Mouse (Mus musculus): ENCODE measurements around the gene Tango6. TPM values are rescaled to one million over a fixed set of nuclear protein-coding genes. Genes with fewer than 3 reads are reported as not detected.

Tango6 gene
- polyA plus RNA-seq, 1 experiment from 2014 or later: 7.0 TPM

GRCm38 (mm10) chr8:106829526-106830045 is 146.7 kb downstream of the Tango6 start:
- DNase-seq (ENCODE audit: low spot score, missing footprints) (no peak), ATAC-seq (ENCODE audit: low FRiP score) (no peak)
- H3K9me3 ChIP-seq (ENCODE audit: control insufficient read depth, low read length): no peaks in the 10 kb centered on the region
- no peaks in the 10 kb centered on the region; the same call in 1 of the 2 replicates for H3K36me3 ChIP-seq (ENCODE audit: control insufficient read depth, insufficient read depth, low read length)
- H3K9ac ChIP-seq (ENCODE audit: low read length): no peak overlapping the region
- H3K27ac ChIP-seq (ENCODE audit: low read depth, low read length): no peak overlapping the region
- H3K4me3 ChIP-seq (ENCODE audit: low read depth, low read length): no peak overlapping the region
- H3K4me1 ChIP-seq (ENCODE audit: control insufficient read depth, insufficient read depth, low read length): no peaks in the 10 kb centered on the region
- 91% methylated on average over 5 of the region's 5 CpGs for WGBS
- H3K4me2 ChIP-seq: no peak overlapping the region
- no peaks in the 10 kb centered on the region for H3K27me3 ChIP-seq (ENCODE audit: control insufficient read depth, insufficient read depth, low read length)

GRCm38 (mm10) chr8:106834899-106835298 is 152.0 kb downstream of the Tango6 start:
- H3K36me3 ChIP-seq (ENCODE audit: control insufficient read depth, insufficient read depth, low read length): no peaks in the 10 kb centered on the region; the same call in 1 of the 2 replicates
- DNase-seq (ENCODE audit: low spot score, missing footprints): no peak
- ATAC-seq (ENCODE audit: low FRiP score): no peak
- H3K4me2 ChIP-seq: no peak overlapping the region
- WGBS: 95% methylated on average over 1 of the region's 1 CpGs
- H3K27me3 ChIP-seq (ENCODE audit: control insufficient read depth, insufficient read depth, low read length): no peaks in the 10 kb centered on the region
- 0 out of 2 replicates have a peak, but pooled peaks cover 3% of the 10 kb centered on the region for H3K4me1 ChIP-seq (ENCODE audit: control insufficient read depth, insufficient read depth, low read length)
- H3K27ac ChIP-seq (ENCODE audit: low read depth, low read length): no peak overlapping the region
- H3K9ac ChIP-seq (ENCODE audit: low read length): no peak overlapping the region
- no peaks in the 10 kb centered on the region for H3K9me3 ChIP-seq (ENCODE audit: control insufficient read depth, low read length)
- H3K4me3 ChIP-seq (ENCODE audit: low read depth, low read length): no peak overlapping the region

GRCm38 (mm10) chr8:106836525-106836924 is 153.7 kb downstream of the Tango6 start:
- DNase-seq (ENCODE audit: low spot score, missing footprints) (no peak), ATAC-seq (ENCODE audit: low FRiP score) (no peak)
- 88% methylated on average over 6 of the region's 6 CpGs for WGBS
- H3K9ac ChIP-seq (ENCODE audit: low read length): no peak overlapping the region
- no peak overlapping the region for H3K27ac ChIP-seq (ENCODE audit: low read depth, low read length)
- no peaks in the 10 kb centered on the region; the same call in 1 of the 2 replicates for H3K36me3 ChIP-seq (ENCODE audit: control insufficient read depth, insufficient read depth, low read length)
- H3K9me3 ChIP-seq (ENCODE audit: control insufficient read depth, low read length): no peaks in the 10 kb centered on the region
- no peaks in the 10 kb centered on the region for H3K27me3 ChIP-seq (ENCODE audit: control insufficient read depth, insufficient read depth, low read length)
- 0 out of 2 replicates have a peak, but pooled peaks cover 3% of the 10 kb centered on the region for H3K4me1 ChIP-seq (ENCODE audit: control insufficient read depth, insufficient read depth, low read length)
- H3K4me3 ChIP-seq (ENCODE audit: low read depth, low read length): no peak overlapping the region
- no peak overlapping the region for H3K4me2 ChIP-seq

GRCm38 (mm10) chr8:106838803-106839202 is 155.9 kb downstream of the Tango6 start:
- Histone ChIP-seq H3K4me1 (ENCODE audit: control insufficient read depth, insufficient read depth, low read length) (0 out of 2 replicates have a peak, but pooled peaks cover 3% of the 10 kb centered on the region), H3K27ac (ENCODE audit: low read depth, low read length) (no peak overlapping the region; the same call in 1 of the 2 replicates), H3K4me3 (ENCODE audit: low read depth, low read length) (no peak overlapping the region), H3K27me3 (ENCODE audit: control insufficient read depth, insufficient read depth, low read length) (no peaks in the 10 kb centered on the region), H3K4me2 (no peak overlapping the region), H3K36me3 (ENCODE audit: control insufficient read depth, insufficient read depth, low read length) (no peaks in the 10 kb centered on the region), H3K9me3 (ENCODE audit: control insufficient read depth, low read length) (no peaks in the 10 kb centered on the region), H3K9ac (ENCODE audit: low read length) (no peak overlapping the region)
- ATAC-seq (ENCODE audit: low FRiP score) (no peak), DNase-seq (ENCODE audit: low spot score, missing footprints) (no peak)
- WGBS: 85% methylated on average over 6 of the region's 6 CpGs

- ATAC-seq (ENCODE audit: low FRiP score) (no peak), DNase-seq (ENCODE audit: low spot score, missing footprints) (no peak)
- Histone ChIP-seq H3K4me3 (ENCODE audit: low read depth, low read length) (no peak overlapping the region), H3K4me2 (no peak overlapping the region), H3K4me1 (ENCODE audit: control insufficient read depth, insufficient read depth, low read length) (0 out of 2 replicates have a peak, but pooled peaks cover 3% of the 10 kb centered on the region), H3K9ac (ENCODE audit: low read length) (peak overlapping the region; percentile 38; the same call in 1 of the 2 replicates), H3K27ac (ENCODE audit: low read depth, low read length) (no peak overlapping the region; the same call in 1 of the 2 replicates), H3K36me3 (ENCODE audit: control insufficient read depth, insufficient read depth, low read length) (no peaks in the 10 kb centered on the region), H3K9me3 (ENCODE audit: control insufficient read depth, low read length) (no peaks in the 10 kb centered on the region), H3K27me3 (ENCODE audit: control insufficient read depth, insufficient read depth, low read length) (no peaks in the 10 kb centered on the region)
- WGBS: 44% methylated on average over 11 of the region's 11 CpGs
Measured at GRCm38 (mm10) chr8:106839209-106840001, 156.5 kb downstream of the Tango6 start.

- H3K36me3 ChIP-seq (ENCODE audit: control insufficient read depth, insufficient read depth, low read length): no peaks in the 10 kb centered on the region
- H3K4me2 ChIP-seq: no peak overlapping the region
- no peaks in the 10 kb centered on the region for H3K4me1 ChIP-seq (ENCODE audit: control insufficient read depth, insufficient read depth, low read length)
- H3K4me3 ChIP-seq (ENCODE audit: low read depth, low read length): no peak overlapping the region
- ATAC-seq (ENCODE audit: low FRiP score): no peak
- no peak overlapping the region for H3K9ac ChIP-seq (ENCODE audit: low read length)
- no peaks in the 10 kb centered on the region for H3K9me3 ChIP-seq (ENCODE audit: control insufficient read depth, low read length)
- no peak overlapping the region for H3K27ac ChIP-seq (ENCODE audit: low read depth, low read length)
- H3K27me3 ChIP-seq (ENCODE audit: control insufficient read depth, insufficient read depth, low read length): no peaks in the 10 kb centered on the region
- DNase-seq (ENCODE audit: low spot score, missing footprints): no peak
- WGBS: 95% methylated on average over 10 of the region's 10 CpGs
Measured at GRCm38 (mm10) chr8:106850034-106850433, 167.2 kb downstream of the Tango6 start.

- no peaks in the 10 kb centered on the region for H3K4me1 ChIP-seq (ENCODE audit: control insufficient read depth, insufficient read depth, low read length)
- no peak overlapping the region for H3K4me3 ChIP-seq (ENCODE audit: low read depth, low read length)
- no peak overlapping the region for H3K4me2 ChIP-seq
- H3K9ac ChIP-seq (ENCODE audit: low read length): no peak overlapping the region
- H3K27ac ChIP-seq (ENCODE audit: low read depth, low read length): no peak overlapping the region
- WGBS: 48% methylated on average over 8 of the region's 8 CpGs
- H3K36me3 ChIP-seq (ENCODE audit: control insufficient read depth, insufficient read depth, low read length): no peaks in the 10 kb centered on the region; the same call in 1 of the 2 replicates
- ATAC-seq (ENCODE audit: low FRiP score) (no peak), DNase-seq (ENCODE audit: low spot score, missing footprints) (no peak)
- no peaks in the 10 kb centered on the region for H3K27me3 ChIP-seq (ENCODE audit: control insufficient read depth, insufficient read depth, low read length)
- H3K9me3 ChIP-seq (ENCODE audit: control insufficient read depth, low read length): no peaks in the 10 kb centered on the region
Measured at GRCm38 (mm10) chr8:106854534-106855241, 171.8 kb downstream of the Tango6 start.

GRCm38 (mm10) chr8:106855242-106855562 is 172.3 kb downstream of the Tango6 start:
- Histone ChIP-seq H3K9ac (ENCODE audit: low read length) (no peak overlapping the region), H3K4me1 (ENCODE audit: control insufficient read depth, insufficient read depth, low read length) (no peaks in the 10 kb centered on the region), H3K9me3 (ENCODE audit: control insufficient read depth, low read length) (no peaks in the 10 kb centered on the region), H3K4me3 (ENCODE audit: low read depth, low read length) (no peak overlapping the region), H3K4me2 (no peak overlapping the region), H3K27me3 (ENCODE audit: control insufficient read depth, insufficient read depth, low read length) (no peaks in the 10 kb centered on the region), H3K36me3 (ENCODE audit: control insufficient read depth, insufficient read depth, low read length) (no peaks in the 10 kb centered on the region; the same call in 1 of the 2 replicates), H3K27ac (ENCODE audit: low read depth, low read length) (no peak overlapping the region)
- WGBS: 82% methylated on average over 3 of the region's 3 CpGs
- DNase-seq (ENCODE audit: low spot score, missing footprints) (no peak), ATAC-seq (ENCODE audit: low FRiP score) (no peak)

GRCm38 (mm10) chr8:106862845-106863244 is 180.0 kb downstream of the Tango6 start:
- Histone ChIP-seq H3K27ac (ENCODE audit: low read depth, low read length) (no peak overlapping the region), H3K4me3 (ENCODE audit: low read depth, low read length) (no peak overlapping the region), H3K9ac (ENCODE audit: low read length) (no peak overlapping the region), H3K4me1 (ENCODE audit: control insufficient read depth, insufficient read depth, low read length) (no peaks in the 10 kb centered on the region), H3K4me2 (no peak overlapping the region), H3K9me3 (ENCODE audit: control insufficient read depth, low read length) (no peaks in the 10 kb centered on the region), H3K36me3 (ENCODE audit: control insufficient read depth, insufficient read depth, low read length) (no peaks in the 10 kb centered on the region), H3K27me3 (ENCODE audit: control insufficient read depth, insufficient read depth, low read length) (no peaks in the 10 kb centered on the region)
- 92% methylated on average over 10 of the region's 10 CpGs for WGBS
- no peak for DNase-seq (ENCODE audit: low spot score, missing footprints)
- no peak for ATAC-seq (ENCODE audit: low FRiP score)
